Mouse (Mus musculus) layer of hippocampus, adult 11-12 months (tissue): Measurements from ENCODE around the gene Zdhhc9.
"Not testable (repeated sequence)": the region's sequence is repeated elsewhere in the genome, so short reads cannot be mapped to it uniquely, and the experiment has no call there.

Experiments
- DNase-seq: peaks from one replicate; pipeline ENCODE4 v3.0.0; 2022; ENCODE audit warnings: low spot score

Zdhhc9 gene

DNA sequence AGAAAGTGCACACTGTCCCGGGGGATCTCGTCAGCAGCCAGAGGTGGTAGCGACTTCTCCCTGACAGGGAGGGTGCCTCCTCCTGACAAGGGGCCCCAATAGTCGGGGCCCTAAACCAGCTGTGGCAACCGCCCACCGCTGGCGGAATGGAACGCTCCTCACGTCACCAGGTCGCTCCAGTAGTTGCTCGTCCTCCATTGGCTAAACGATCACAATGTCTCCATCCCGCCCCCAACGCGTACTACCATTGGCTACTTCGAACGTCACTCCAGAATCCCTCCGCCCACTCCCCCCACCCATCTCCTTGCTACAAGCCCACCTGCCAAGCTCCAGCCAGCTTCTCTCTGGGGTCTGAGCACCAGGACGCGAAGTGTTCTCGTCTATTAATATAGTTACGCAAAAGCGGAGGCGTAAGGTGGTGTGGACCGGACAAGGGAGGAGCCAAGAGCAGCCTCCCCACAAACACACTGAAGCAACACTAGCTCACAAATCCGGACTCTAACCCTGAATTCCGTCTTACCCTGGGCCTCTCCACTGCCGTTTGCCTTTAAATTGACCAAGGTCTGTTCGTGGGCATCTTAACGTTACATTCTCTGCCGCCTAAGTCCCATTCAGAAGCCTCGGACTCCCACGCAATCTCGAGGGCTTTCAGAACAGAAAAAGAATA, at the start of gene Zdhhc9:
Gene Zdhhc9, minus strand, starts transcription at position 360 of the 667 bp plus-strand sequence.
- DNase-seq = peak; percentile 87

DNA sequence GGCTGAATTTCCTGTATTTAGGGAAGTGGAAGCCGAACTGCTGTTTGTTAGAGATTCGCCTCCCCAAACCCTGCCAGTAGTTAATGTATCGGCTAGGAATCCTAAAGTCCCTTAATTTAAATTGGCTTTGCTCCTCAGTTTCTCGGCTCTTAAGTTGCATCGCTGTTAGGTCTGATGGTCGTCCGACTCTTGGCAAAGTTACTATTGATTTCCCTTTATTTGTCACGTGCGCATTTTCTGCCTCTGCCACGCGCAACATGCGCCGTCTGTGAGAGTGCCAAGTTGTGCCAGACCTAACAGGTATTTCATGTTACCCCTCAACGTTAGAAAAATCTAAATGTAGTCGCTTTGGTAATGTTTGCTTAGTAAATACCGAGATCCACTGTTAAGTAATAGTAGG, 48.3 kb upstream of the Zdhhc9 start:
- DNase-seq = no peak

DNA sequence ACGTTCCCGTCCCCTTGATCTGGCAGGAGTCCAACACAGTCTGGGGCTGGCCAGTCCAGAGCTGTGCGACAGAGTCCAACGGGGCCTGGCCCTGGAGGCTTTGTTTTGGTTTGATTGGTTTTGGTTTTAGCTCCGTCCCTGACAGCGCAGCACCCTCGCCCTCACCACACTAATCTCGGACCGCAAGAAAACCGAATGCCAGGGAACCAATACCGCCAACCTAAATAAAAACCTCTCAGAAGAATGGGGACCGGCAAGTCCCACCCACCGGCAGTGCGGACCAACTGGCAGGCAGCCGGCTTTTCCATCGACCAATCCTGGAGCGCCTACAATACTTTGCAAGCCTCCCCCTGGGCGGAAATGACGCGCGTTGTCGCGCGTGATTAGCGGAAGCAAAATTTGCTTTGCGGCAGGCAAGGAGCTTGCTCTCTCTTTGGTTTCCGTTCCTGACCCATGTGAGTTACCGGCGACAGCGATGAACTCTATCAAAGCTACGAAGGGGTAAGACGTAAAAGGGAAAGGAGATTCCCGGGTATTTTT, 47.9 kb upstream of the Zdhhc9 start, which contains the start of gene Utp14a:
Gene Utp14a, plus strand, starts transcription at position 395 of the 540 bp plus-strand sequence.
- DNase-seq = peak; percentile 94

DNA sequence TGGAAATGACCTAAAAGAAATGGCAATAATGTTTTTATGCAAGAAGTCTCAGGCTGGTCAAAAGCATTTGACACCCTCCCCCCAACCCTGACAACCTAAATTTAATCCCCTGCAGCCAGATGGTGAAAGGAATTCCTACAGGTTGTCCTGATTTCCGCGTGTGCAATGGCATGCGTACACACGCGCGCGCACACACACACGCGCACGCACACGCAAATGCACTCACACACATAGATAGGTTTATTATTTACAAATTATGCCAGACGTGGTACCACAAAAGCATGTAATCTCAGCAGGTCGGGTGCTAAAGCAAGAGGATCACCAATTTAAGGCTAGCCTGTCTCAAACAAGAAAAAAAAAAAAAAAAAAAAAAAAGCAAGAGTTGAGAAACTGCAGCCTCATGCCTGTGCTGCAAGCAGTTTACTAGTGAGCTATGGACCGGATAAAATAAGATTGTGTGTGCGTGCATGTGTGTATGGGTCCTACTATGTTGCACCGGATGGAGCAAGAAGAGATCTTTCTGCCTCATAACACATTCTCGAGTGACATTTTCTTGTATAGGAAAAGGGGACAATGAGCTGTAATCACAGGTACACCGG, 47.3 kb upstream of the Zdhhc9 start:
- no peak for DNase-seq

DNA sequence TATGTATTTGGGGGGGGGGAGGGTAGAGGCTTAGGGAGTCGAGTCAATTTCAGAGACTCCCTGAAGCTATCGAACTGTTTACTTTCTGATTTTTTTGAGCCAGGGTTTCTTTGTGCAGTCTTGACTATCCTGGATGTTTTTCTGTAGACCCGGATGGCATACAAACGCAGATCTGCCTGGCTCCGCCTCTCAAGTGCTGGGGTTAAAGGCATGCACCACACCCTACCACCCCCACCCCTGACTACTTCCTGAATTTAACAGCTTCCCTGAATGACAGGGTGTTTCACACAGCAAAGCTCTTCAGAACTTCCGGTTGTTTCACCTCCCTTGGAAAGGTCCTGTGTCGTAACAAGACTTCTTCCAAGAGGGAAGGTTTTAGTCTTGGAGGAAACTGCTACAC, 25.7 kb upstream of the Zdhhc9 start:
- no peak for DNase-seq

DNA sequence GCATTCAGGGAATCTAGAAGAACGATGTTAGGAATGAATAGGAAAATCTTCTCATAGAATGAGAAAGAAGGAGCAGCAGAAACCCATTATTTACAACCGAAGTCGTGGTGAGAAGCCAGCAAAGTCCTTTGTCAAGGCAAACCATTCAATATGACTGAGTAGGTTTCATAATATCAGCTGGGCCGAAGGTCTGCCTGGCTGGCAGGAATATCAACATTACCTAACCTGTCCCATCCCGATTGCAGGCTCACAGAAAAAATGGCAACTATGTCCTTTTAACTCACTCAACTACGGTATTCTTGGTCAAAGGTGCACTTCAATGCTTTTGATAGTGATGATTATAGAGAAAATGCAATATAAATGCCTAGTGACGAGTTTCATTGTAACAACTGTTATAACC, 17.5 kb upstream of the Zdhhc9 start:
- DNase-seq = no peak

DNA sequence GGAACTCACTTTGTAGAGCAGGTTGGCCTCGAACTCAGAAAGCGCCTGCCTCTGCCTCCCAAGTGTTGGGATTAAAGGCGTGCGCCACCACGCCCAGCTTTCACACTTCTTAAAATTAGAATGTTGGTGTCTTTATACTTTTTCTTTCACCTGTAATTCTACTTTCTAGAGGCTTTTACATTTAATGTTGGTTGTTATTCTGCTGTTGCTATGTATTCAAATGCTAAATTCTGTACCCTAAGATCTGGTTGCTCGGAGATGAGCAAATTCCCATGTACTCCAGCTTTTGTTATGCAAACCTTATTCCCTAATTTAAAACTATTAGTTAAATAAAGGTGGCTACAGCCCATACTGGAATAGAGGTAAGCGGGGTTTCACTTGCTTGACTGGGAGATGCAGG, 14.0 kb upstream of the Zdhhc9 start:
- DNase-seq = no peak

DNA sequence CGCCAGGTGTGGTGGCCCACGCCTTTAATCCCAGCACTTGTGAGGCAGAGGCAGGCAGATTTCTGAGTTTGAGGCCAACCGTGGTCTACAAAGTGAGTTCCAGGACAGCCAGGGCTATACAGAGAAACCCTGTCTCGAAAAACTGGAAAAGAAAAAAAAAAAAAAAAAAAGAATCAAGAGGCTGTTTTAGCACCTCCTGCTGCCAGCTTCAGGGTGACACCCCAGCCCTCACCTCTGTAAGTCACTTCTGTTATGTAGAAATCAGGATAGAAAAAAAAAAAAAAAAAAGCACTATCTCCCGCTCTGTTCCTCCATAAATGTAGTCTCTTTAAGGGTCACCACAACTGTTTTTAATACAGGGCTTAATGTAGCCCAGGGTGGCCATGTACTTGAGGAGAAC, 10.8 kb upstream of the Zdhhc9 start:
- DNase-seq = no peak

DNA sequence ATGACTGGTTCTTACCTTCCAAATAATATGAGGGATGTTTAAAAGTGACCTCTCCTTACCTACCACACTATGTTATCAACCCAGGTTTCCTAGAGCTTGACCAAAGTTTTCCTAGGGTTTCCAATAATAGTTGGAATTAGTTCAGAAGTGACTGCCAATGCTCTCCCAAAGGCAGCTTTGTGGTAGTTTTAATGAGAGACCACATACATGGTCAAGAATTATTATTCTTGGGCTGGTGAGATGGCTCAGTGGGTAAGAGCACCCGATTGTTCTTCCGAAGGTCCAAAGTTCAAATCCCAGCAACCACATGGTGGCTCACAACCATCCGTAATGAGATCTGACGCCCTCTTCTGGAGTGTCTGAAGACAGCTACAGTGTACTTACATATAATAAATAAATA, 1.1 kb upstream of the Zdhhc9 start:
- not testable (repeated sequence) for DNase-seq

DNA sequence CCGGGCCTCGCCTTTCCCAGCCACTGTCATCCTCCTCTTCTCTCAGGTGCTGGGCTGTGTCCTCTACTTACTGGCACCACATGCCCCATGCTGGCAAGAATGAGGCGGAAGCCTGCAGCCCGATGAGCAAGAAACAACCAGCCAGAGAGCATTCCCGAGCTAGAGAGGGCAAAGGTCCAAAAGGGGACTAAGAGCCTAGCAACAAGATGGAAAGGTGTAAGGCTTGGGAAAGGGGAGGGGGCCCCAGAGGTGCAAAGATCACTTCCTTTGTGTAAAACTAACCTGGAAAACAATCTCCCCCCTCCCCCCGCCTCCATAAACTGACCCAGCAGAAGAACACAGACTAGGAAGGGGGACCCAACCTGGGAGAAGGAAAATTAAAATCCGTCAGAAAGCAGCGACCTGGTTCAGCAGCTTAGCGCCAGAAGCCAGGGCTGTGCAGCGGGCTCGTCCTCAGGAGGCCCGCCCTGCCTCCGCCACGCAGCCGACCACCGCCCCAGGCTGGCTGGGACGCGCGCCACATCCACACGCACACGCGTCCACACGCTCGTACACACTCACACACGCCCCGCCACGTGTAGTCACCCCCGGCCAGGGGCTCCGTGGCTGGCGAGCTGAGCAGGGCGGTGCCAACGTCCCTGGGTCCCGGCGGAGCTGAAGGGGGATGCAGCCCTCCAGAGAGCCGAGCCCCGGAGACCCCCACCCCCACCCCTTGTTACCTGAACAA, 754 bp downstream of the Zdhhc9 start:
- DNase-seq = peak; percentile 15

DNA sequence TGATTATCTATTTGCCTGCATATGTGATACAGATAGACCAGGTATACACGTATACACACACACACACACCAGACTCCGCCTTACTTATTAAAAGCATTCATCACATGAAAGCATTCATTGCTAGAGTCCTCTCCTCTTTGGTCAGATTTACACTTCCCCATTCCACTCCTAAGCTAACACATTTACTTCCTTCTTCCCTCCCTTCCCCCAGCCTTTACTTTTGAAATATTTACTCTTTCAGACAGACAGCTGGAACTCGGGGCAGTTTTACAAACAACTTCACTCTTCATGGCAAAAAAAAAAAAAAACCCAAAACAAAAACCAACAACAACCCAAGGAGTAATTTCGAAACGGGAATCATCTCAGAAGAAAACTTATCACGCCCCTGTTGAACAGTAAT, 4.2 kb downstream of the Zdhhc9 start:
- DNase-seq = no peak

DNA sequence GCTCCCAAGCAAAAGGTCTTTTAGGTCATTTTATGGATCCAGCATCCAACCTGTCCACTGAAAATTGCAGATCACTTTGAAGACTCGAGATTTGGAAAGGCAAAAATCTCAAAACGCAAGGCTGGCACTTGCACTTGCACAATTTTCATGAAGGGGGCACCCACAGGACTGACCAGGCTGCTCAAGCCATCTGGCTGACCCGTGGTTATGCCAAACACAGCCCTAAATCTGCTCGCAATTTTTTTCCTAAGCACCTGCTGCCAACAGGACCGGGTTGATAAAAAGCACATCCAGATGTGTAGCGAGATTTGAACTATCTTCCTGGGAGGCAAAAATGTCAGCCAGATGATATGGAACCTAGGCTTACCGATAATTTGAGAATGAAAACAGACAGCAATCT, 4.9 kb downstream of the Zdhhc9 start:
- no peak for DNase-seq

DNA sequence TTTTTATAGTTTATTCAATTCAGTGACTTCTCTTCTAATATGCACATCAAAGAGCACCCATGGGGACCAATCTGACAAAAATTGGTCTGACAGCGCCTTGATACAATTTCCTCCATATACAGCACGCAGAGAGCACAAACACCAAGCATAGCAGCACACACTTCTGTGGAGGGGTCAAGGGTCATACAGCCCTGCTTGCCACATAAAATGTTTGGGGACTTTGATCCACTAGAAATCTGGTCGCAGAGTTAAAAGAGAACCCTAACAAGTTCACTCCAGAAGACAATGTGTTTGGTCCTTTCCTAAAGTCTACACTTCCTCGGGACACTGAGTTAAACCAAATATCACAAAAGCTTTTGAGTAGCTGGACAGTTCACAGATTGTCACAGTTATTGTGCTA, 5.7 kb downstream of the Zdhhc9 start:
- DNase-seq = no peak

DNA sequence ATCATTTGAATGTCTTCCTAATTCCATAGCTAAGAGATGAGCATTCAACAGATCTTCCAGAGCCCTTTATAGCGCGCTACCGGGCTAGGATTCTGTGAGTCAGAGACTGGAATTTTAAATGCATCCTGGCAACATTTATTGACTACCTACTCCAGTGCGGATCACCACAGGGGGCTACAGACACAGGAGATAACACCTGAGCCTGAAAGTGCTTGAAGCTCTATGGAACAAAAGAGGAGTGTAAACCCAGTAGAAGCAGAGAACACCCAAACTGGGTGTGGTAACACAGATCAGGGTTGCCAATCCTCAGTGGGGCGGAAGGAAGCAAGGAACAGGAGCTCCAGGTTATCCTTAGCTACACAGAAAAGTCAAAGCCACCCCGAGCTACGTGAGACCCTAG, 6.2 kb downstream of the Zdhhc9 start:
- DNase-seq = no peak

DNA sequence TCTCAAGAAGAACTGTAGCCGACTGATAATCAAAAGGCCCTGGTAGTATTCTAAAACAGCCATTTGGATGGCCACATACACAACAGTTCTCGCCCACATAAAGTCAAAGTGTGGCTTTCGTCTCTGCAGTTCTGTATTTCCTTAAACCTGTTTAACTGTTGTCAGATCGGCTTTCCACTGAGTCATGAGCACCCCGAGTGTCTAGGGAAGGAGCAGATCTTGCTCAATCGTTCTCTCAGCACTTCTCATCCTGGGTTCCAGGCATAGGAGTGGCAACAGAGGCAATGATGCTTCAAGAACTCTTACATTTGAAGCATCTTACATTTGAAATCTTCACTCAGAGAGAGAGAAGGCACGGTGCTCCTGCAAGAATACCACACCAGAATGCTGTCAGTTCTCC, 6.7 kb downstream of the Zdhhc9 start:
- no peak for DNase-seq

DNA sequence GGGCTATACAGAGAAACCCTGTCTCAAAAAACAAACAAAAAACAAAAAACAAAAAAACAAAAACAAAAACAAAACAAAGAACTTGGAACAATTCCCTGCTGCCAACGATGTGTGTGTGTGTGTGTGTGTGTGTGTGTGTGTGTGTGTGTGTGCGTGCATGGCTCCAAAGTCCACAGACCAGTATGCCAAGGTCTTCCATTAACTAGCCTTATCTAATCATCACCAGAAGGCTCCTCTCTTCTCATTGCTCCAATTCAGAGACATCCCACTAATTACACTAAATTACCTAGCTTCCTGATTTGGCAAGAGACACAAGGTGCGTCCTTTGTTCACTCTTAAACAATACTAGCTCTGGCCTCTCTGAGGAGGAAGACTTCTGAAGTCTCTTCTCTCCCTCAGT, 8.0 kb downstream of the Zdhhc9 start:
- DNase-seq = no peak

DNA sequence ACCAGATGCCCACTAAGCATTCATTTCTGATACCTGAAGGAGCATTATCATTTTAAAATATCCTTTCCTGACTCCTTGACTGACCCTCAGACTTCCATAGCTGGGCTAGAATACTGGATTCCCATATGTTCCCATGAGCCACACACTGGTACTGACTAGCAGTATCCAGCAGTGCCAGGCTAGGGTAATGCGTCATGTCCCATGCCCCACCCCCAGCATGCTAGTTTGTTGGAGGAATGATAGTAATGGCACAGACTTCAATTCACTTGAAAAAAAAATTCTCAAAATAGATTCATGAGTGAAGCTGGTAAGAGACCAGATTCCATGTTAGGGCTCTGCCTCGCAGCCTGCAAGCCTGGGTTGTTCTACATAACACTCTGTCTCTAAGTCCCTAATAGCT, 9.7 kb downstream of the Zdhhc9 start:
- peak; percentile 28 for DNase-seq

DNA sequence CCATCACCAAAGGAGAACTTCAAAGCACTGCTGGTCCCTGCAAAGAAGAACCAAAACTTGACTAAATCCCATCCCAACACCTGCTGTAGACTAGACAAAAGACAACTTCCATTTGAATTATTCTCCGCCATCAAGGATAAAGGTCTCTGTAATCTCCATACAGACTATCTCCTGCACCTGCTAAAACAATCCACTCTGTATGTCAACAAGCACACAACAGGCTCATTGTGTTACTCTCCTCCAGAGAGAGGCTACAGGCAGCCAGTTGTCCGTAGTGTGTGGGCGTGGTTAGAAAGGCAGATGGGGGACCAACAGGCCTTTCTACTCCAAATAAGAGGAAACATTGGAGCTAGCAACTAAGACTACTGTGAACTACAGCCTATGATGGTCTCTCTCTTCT, 10.8 kb downstream of the Zdhhc9 start:
- peak; percentile 16 for DNase-seq

DNA sequence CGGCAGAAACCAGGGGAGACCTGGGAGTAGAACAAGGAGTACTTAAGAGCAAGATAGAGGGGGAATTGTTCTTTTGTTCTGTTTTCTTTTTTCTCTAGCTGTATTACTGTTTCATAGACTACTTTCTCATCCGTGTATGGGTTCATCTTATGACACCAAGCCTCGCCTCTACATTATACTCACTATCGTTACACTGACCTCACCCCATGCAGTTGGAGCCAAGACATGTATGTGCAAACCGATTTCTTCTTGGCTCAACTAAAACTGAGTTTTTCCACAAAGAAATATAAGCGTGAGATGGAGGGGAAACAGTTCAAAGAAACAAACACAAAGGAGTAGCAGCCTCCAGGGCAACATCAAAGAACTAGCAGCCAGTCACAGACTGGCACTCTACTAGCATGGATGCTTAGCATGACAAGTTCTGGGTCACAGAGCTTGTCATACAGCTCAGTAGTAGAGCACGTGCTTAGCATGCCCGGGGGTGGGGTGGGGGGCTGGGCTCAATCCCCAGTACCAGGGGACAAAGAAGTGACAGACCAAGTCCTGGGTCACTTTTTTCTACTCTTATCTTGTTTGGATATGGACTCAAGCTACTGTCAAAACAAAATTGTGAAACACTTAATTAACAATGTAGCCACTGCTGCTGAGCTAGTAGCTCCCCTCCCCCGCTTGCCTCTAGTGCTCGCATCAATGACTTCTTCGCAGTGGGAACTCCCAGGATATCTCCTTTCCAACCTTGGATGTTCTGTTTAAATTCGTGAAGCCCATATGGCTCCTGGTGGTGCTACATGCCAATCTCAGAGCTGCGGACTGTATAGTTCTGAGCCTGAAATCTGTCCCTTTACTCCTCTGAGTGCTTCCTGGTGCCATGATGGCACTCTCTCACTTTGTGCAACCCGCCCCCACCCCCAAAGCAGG, 15.2 kb downstream of the Zdhhc9 start:
- DNase-seq = no peak

DNA sequence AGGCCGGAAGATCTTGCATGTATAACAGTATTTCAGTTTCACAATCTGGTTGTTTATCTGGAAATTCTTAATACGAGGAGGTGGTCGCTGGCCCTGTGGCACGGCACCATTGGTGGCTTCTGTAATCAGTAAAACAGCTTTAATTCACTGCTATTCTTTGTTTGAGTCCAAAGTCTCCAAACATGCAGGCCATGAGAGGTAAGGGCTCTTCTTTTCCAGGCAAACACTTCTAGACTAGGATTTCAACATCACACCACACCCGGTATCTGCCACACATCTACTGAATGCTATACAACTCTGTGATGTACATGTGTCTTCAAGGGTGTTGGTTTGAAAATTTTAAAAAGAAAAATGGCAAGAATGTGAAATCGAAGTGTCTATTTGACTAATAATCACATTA, 17.4 kb downstream of the Zdhhc9 start:
- no peak for DNase-seq

DNA sequence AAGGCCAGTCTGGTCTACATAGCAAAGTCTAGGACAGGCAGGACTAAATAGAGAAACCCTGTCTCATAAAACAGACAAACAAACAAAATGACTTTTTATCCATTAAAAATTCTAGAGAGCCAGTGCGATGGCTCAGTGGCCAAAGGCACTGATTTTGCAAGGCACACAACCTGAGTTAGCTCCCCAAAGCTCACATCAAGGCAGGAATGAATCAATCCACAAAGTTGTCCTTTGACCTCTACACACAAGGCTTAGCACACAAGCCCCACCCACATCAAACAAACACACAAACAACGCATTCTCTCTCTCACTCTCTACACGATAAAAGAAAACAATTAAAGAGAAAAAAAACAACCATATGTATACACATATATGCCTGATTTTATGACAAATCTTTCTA, 24.0 kb downstream of the Zdhhc9 start:
- DNase-seq = no peak

DNA sequence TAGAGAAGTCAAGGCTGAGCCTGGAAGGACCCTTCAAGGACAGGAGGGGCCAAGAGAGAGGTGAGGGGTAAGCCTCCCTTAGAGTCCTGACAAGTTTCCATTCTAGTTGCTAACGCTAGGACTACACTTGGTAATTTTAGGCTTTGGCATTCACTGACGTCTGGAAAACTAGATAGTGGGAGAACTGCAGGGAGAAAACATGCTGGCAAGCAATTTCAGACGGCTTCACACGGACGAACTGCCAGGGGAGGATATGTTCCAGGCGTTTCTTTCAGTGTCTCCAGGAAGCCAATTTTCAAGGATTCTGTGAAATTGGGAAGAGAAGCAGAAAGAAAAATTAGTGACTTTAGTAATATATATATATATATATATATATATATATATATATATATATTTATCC, 26.8 kb downstream of the Zdhhc9 start:
- DNase-seq = no peak
